Mouse (Mus musculus): ENCODE measurements around the gene Krtcap2. TPM values are rescaled to one million over a fixed set of nuclear protein-coding genes. Genes with fewer than 3 reads are reported as not detected.

The Krtcap2 gene
- total and polyA plus RNA-seq, 3 experiments: 143 to 230 (median 180) TPM

DNA sequence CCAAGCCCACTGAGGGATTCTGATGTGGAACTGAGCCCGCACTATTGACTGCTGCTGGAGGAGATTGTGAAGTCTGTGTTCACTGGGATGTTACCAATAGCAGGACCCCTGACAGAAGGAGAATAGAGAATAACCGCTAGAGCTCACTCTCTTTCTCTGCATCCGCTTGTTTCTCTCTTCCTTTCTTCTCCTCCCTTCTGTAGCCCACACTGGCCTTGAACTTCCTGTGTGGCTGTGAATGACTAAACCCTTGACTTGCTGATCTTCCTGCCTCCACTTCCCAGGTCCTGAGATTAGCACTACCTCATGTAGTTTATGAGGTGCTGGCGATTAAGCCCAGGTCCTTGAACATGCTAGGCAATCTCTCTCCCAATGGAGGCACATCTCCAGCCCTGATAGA lies 1.7 kb downstream of the Krtcap2 start:
- no peak for DNase-seq (ENCODE audit: extremely low read depth)
- dilution Hi-C loops (cut with MboI; ENCODE audit: extremely low pct_ligation_motif_present, extremely low pct_unique_long_range_greater_than_20kb, low sequenced_read_pairs): no loop called here
- no peaks in the 10 kb centered on the region for H3K9me3 ChIP-seq (replicated peaks; ENCODE audit: low read length)
- H3K4me2 ChIP-seq (ENCODE audit: insufficient read depth, low read depth, poor library complexity, severe bottlenecking): peak overlapping the region; percentile 86
- in situ Hi-C loops (cut with MboI; ENCODE audit: low pct_ligation_motif_present, low pct_unique_long_range_greater_than_20kb, low sequenced_read_pairs): loop anchor here (5.0 kb wide), 1 partner anchor 50 kb away; no protein-coding TSS in a partner anchor
- no peak for TF ChIP-seq CHD2 (IDR thresholded peaks at IDR 0.05; ENCODE audit: low read length)
- TF ChIP-seq POLR2A (IDR thresholded peaks at IDR 0.05; ENCODE audit: low read depth, low read length): peak; percentile 22
- H3K36me3 ChIP-seq (replicated peaks in 1 of 2; ENCODE audit: control insufficient read depth in 1 of 2, insufficient read depth in 1 of 2, low read length in 1 of 2): peaks cover 14 to 27% of the 10 kb centered on the region in 2 experiments
- peak overlapping the region; percentile 90 for H3K9ac ChIP-seq (ENCODE audit: insufficient read depth, low read depth)
- peaks cover 10 to 78% of the 10 kb centered on the region in 2 experiments for H3K4me1 ChIP-seq (ENCODE audit: control insufficient read depth in 1 of 2, insufficient read depth in 2 of 2)
- H3K4me3 ChIP-seq (replicated peaks in 1 of 3; ENCODE audit: low read depth in 2 of 3, low read length in 2 of 3, poor library complexity in 1 of 3): peak overlapping the region; percentile 75 to 84 (median 80)
- H3K27ac ChIP-seq (ENCODE audit: insufficient read depth, low read depth): peak overlapping the region; percentile 47
- H3K79me2 ChIP-seq (replicated peaks; ENCODE audit: control insufficient read depth, extremely low read depth, insufficient read depth, poor library complexity, severe bottlenecking): peaks cover 17% of the 10 kb centered on the region
- H3K27me3 ChIP-seq (replicated peaks): no peaks in the 10 kb centered on the region

DNA sequence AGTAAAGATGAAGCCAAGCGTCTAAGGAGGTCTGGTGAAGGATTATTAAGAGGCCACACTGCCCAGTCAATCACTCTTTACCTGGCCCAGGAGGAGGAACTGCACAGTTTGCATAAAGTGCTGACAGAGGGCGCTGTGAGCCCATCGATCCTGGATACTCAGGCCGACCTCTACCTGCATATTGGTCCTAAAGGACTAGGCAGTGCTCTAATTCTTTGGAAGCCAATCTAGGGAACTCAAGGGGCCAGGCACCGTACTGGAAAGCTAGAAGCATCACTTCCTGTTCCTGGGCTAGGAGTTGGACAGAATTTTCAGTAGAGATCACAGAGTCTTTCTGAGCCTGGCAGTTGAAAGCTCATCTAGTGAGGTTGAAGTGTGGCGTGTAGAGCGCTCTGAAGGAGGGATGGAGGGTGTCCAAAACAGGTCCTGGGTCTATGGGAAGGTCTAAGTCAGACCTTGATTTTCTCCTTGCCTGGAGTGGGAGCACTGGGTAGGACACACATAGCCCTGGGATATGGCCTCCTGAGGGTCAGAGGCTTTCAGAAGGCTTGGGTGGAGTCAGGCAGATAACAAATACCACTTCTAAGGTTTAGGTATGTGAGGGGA lies 4.8 kb downstream of the Krtcap2 start:
- Histone ChIP-seq H3K9ac (ENCODE audit: insufficient read depth, low read depth) (peak overlapping the region; percentile 13; the same call in 1 of the 2 replicates), H3K27me3 (replicated peaks) (no peaks in the 10 kb centered on the region), H3K79me2 (replicated peaks; ENCODE audit: control insufficient read depth, extremely low read depth, insufficient read depth, poor library complexity, severe bottlenecking) (peaks cover 17% of the 10 kb centered on the region), H3K4me2 (ENCODE audit: insufficient read depth, low read depth, poor library complexity, severe bottlenecking) (peak overlapping the region; percentile 94), H3K4me3 (replicated peaks in 1 of 3; ENCODE audit: low read depth in 2 of 3, low read length in 2 of 3, poor library complexity in 1 of 3) (peak overlapping the region in 2 of 3 experiments; percentile 26 to 62), H3K36me3 (replicated peaks in 1 of 2; ENCODE audit: control insufficient read depth in 1 of 2, insufficient read depth in 1 of 2, low read length in 1 of 2) (peaks cover 14 to 24% of the 10 kb centered on the region in 2 experiments), H3K9me3 (replicated peaks; ENCODE audit: low read length) (peaks cover 5% of the 10 kb centered on the region), H3K27ac (ENCODE audit: insufficient read depth, low read depth) (peak overlapping the region; percentile 67), H3K4me1 (ENCODE audit: control insufficient read depth in 1 of 2, insufficient read depth in 2 of 2) (peaks cover 10 to 53% of the 10 kb centered on the region in 2 experiments)
- dilution Hi-C loops (cut with MboI; ENCODE audit: extremely low pct_ligation_motif_present, extremely low pct_unique_long_range_greater_than_20kb, low sequenced_read_pairs): no loop called here
- in situ Hi-C loops (cut with MboI; ENCODE audit: low pct_ligation_motif_present, low pct_unique_long_range_greater_than_20kb, low sequenced_read_pairs): no loop called here
- DNase-seq (ENCODE audit: extremely low read depth): peak; percentile 67
- TF ChIP-seq SMC3 (IDR thresholded peaks at IDR 0.05; ENCODE audit: low read depth, low read length) (peak; percentile 81), ZNF384 (IDR thresholded peaks at IDR 0.05; ENCODE audit: low read depth, low read length) (no peak), JUND (conservative IDR thresholded peaks at IDR 0.05; ENCODE audit: low read depth, low read length) (no peak), POLR2A (IDR thresholded peaks at IDR 0.05; ENCODE audit: low read depth, low read length) (peak; percentile 43), CHD1 (IDR thresholded peaks at IDR 0.05; ENCODE audit: low read depth, low read length) (no peak), POLR2AphosphoS2 (IDR thresholded peaks at IDR 0.05; ENCODE audit: low read depth, low read length) (peak; percentile 80), TBP (conservative IDR thresholded peaks at IDR 0.05; ENCODE audit: low read depth, low read length) (no peak), HCFC1 (IDR thresholded peaks at IDR 0.05; ENCODE audit: low read depth, low read length) (no peak), MAX (IDR thresholded peaks at IDR 0.05; ENCODE audit: low read length) (no peak), USF1 (IDR thresholded peaks at IDR 0.05; ENCODE audit: low read depth, low read length) (no peak), GABPA (IDR thresholded peaks at IDR 0.05; ENCODE audit: insufficient replicate concordance, low read depth, low read length) (no peak), JUN (IDR thresholded peaks at IDR 0.05; ENCODE audit: insufficient read depth, low read depth, low read length) (no peak), PAX5 (IDR thresholded peaks at IDR 0.05; ENCODE audit: low read length) (no peak), USF2 (conservative IDR thresholded peaks at IDR 0.05; ENCODE audit: low read depth, low read length) (no peak), ZC3H11A (IDR thresholded peaks at IDR 0.05; ENCODE audit: low read depth, low read length) (peak; percentile 18; the same call in 1 of the 2 replicates), MEF2A (IDR thresholded peaks at IDR 0.05; ENCODE audit: borderline replicate concordance, low read depth, low read length) (peak; percentile 27; the same call in 1 of the 2 replicates), MAZ (IDR thresholded peaks at IDR 0.05; ENCODE audit: low read depth, low read length) (no peak), RAD21 (IDR thresholded peaks at IDR 0.05; ENCODE audit: low read depth, low read length) (peak; percentile 92), E2F4 (IDR thresholded peaks at IDR 0.05; ENCODE audit: insufficient replicate concordance, low read depth, low read length) (0 out of 2 replicates have a peak, but pooled peaks have one; percentile 24), BHLHE40 (IDR thresholded peaks at IDR 0.05; ENCODE audit: low read depth, low read length) (no peak), ETS1 (conservative IDR thresholded peaks at IDR 0.05; ENCODE audit: low read depth, low read length) (no peak), SIN3A (IDR thresholded peaks at IDR 0.05; ENCODE audit: low read length) (no peak), CHD2 (IDR thresholded peaks at IDR 0.05; ENCODE audit: low read length) (no peak), KAT2A (IDR thresholded peaks at IDR 0.05; ENCODE audit: insufficient replicate concordance, low read length) (no peak), MAFK (IDR thresholded peaks at IDR 0.05; ENCODE audit: insufficient replicate concordance, low read length) (peak; percentile 69), EP300 (IDR thresholded peaks at IDR 0.05; ENCODE audit: low read length) (peak; percentile 32; the same call in 1 of the 2 replicates), ZKSCAN1 (IDR thresholded peaks at IDR 0.05; ENCODE audit: borderline replicate concordance, low read depth, low read length) (no peak), RCOR1 (conservative IDR thresholded peaks at IDR 0.05; ENCODE audit: low read depth, low read length) (no peak), ELF1 (IDR thresholded peaks at IDR 0.05; ENCODE audit: low read depth, low read length) (peak; percentile 59), MYC (IDR thresholded peaks at IDR 0.05; ENCODE audit: low read depth, low read length) (0 out of 2 replicates have a peak, but pooled peaks have one; percentile 35), NRF1 (IDR thresholded peaks at IDR 0.05; ENCODE audit: low read depth, low read length) (no peak)

Data from CH12.LX (cell line).